Mouse (Mus musculus) right cerebral cortex, postnatal 25 days (tissue): ENCODE data around the gene Cfap161.

Experiments
- DNase-seq: peaks from one replicate; pipeline ENCODE4 v3.0.0; 2022

Gene Cfap161

DNA sequence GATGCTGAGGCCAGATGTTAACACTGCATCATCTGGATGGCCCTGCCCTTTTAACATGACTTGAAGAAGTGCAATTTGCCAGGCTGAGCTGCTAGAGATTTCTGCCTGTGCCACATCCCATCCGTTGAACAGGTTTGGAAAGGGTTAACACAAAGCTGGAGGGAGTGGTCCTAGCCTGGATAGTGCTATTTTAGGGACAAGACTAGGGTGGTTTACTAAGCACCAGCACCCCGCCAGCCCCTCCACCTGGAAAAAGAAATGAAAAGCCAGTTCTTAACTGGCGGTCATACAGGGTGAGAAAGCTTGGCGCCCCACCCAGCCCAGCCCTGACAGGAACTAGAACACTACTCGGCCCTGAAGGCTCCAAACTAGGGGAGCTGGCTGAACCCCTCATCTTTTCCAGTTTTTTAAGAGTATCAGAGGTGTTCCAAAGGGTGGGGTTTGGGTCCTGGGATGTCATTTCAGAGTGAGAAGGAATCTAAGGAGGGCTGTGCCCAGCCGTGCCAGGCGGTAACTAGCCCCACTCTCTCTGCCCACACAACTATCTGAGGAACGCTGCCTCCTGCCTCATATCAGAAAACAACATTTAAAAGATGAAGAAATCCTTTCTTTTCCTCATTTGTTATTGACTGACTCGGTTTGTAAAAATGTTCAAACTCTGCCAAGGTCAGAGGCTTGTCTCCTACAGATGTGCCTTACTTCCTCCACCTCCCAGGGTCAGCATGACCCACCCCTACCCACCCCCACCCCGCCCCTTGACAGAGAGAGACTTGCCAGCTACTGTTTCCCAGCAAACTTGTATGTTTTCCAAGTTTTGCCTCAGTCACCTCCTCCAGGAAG, 55.8 kb downstream of the Cfap161 start:
- DNase-seq = no peak

DNA sequence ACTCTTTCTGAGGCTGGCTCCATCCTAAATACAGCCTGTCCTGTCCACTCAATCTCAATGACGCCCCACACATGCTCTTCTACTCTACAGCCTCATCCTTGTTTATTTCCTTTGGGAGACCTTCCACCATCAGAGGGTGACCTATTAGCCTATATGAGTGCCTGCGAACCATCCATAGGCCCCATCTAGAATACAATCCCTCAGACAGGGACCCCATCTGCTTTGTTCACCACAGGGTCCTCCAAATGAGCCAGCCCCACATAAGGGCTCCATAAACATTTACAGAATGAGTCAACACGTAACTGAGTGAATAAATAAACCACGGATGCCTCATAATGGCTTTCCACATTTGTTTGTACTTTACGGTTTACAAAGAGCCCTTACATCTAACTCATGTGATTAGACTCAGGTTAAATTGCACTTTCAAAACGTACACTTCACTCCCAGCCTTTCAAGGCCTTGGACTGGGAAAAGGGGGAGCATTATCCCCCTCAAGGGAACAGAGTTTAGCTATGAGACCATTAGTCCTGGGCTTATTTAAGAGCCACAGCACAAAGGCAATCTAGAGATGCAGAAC, 56.7 kb downstream of the Cfap161 start:
- DNase-seq = no peak

DNA sequence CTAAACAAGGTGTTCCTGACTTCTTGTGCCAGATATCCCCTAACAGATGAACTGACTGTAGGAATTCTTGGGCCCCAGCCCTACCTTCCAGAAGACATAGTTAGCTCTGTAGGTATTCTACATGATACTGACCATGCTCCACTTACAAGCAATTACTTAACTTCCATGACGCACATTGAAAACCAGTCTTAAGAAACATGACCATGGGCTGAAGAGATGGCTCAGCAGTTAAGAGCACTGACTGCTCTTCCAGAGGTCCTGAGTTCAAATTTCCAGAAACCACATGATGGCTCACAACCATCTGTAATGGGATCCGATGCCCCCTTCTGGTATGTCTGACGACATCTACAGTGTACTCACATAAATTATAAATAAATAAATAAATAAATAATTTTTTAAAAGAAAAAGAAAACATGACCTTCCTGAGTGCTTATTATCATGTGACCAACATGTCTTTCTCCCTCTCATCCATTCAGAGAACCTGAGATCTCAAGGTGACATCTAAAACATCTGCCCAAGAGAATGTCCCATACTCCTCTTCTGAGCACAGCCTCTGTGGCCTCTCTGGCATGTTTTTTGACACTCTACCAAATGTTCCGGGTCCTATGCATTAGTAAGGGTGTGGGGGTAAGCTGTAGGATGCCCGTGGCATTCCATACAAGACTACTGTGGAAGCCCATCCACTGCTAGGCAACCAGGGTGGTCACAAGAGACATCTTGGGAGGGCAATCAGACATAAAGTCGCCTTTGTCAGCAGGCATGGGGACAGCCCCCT, 58.2 kb downstream of the Cfap161 start:
- no peak for DNase-seq

DNA sequence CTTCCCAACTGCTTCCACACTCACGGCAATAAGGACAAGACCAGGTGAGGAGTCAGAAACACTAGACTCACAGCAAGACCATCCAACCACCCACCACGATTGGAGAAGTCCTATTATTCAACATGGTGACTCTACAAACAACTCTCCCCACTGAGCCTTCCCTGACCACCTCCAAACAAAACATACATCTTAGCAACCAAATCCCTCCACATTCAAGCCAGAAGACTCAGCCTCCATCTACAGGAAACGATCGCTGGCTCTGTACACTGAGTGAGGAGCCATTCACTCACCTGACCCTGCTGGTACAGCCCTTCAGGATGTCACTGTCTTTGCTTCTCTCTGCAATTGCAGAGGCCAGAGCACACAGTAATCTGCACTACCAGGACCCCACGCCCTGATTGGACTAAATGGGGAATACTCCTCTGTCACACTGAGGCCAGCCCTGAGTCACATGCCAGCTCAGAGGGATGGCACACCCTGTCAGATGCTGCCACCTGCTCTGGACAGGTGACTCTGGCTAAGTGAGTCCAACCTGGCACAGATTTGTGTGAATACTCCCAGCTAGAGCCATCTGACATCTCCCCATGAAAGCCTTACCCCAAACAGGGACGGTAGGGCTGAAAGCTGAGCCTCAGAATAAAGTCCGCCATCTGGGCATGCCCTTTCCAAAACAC, 59.4 kb downstream of the Cfap161 start:
- DNase-seq = no peak

DNA sequence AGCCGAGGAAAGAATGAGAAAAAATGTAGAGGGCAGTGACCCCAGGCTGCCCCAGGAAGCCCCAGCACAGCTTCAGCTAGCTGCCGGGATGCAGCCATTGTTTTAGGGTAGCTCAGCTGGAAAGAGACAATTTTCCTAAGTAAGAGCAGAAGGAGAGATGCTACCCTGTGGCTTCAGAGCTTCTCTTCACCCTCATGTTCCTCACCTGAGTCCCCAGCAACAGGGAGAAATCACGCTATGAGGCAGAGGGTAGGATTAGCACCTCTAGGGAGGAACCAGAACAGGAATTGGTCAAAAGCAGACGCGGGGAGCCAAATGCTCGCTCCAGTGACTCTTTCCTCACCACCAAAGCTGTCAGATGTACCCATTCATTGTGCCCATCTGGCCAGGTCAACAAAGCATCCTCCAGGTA, 60.0 kb downstream of the Cfap161 start:
- no peak for DNase-seq

DNA sequence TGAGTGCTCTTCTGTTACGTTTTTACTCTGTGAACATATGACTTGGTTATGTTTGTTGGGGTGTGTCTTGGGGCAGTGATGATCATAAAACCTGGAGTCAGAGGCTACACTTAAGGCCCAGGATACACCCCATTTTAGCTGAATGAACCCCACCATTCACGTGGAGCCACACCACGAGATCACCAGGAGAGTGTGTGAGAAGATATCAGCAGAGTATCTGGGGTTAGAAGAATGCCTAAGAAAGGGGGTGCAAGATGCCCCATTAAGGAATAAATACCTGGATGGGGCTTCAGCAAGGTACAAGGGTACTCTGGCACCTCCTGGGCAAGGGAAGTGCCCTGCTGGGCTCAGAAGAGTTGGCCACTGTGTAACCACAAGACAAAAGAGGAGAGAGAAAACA, 60.4 kb downstream of the Cfap161 start:
- DNase-seq = no peak

DNA sequence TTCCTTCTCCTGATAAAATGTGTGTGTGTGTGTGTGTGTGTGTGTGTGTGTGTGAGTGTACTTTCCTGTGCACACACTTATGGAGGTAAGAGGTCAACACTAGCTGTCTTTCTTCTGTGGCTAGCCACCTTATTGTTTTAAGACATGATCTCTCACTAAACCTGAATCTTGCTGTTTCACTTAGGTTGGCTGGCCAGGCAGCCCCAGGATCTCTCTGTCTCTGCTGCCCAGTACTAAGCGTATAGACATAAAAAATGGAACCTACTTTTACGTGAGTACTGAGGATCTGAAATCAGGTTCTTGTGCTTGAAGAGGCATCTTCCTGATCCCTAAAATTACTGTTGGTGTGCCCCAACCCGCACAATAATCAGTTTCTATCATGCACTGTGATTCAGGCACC, 61.9 kb downstream of the Cfap161 start:
- no peak for DNase-seq

DNA sequence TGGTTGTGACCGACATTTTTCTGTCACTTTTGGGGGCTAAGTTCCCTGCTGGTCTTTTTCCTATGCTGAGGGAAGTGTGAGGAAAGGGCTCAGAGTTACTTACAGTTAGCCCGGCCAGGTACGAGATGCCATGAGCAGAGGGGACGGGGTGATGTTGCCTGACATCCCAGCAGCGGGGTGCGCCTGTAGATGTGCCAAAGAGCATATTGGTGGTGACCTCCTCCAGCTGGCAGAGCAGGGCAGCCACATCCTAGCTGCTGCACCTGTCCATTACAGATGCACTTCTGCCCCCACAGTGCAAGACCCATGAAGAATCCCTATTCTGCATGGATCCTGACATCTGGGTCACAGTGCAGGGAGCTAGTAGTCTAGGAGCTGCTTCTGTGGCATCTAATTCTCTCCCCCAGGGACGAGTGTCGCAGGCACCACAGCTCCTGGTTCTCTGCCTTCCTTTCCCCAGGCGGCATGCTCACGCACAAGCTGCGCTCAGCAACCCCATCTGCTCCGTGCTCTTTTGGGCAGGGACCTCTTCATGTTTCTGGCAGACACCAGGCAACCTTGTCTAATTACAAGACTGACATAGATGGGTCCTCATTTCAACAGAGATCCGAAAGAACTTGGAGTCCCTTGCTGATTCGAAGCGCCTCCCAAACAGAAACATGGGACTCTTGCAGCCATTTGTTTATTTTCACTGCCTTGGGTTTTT, 62.6 kb downstream of the Cfap161 start:
- DNase-seq = no peak

DNA sequence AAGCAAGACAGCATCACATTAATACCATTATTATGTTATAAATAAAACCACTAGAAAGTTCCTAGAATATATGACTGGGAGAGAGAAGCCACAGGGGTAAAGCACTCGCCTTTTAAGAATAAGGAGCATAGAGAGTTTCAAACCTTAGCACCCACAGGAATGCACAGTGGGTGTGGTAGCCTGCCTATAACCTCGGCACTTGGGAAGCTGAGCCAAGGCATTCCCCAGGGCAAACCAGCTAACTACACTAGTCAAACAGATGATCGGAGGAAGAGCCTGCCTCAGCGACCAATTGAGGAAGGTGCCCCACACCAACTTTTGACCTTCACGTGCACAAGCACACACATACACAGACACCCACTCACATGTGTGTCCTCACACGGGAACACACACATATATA, 63.4 kb downstream of the Cfap161 start:
- DNase-seq = no peak

DNA sequence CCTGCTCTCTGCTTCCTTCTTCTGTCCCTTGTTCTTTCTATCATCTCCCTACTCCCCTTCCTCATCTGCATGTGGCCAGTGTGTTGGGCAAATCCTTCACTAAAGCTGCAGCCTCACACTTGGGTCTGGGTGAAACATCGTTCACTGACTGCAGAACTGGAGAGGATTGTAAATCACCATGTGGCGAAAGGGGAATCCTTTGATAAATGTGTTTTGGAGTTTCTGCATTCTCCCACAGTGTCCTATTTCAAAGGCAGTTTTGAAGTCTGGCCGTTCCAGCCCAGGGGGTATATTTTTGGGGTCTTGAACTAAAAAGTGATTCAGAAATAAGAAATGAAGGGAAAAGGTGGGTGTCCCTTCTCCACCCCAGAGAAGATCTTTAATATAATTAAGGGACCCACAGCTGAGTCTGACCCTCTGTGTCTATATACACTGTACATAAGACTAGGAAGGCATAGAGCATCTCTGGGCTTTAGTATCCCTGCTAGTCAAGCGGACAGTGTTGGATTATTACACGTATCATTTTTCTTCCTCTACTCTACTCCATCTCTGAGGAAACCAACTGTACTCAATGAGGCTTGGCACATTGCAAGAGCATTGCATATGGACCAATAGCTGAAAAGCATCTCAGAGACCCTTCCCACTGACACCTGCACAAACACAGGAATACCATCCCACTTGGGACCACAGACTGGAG, 67.6 kb downstream of the Cfap161 start:
- DNase-seq = no peak

DNA sequence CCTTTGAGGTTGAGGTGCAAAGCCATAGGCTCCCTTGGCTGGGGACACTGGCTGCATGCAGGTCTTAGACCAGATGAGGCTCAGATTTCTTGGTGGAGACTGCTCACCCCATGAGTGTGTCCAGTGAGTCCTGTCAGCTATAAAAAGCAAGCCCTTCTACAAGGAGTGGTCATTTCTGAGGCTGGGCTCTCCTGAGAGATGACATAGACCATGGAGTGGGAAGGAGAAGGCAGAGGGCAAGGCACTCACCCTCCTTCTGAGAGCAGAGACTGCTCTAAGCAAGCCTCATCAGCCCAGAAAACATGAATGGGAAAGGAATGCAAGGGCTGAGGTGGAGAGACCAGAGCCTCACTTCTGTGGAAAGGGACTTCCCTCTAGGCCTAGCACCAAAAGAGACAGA, 68.9 kb downstream of the Cfap161 start:
- no peak for DNase-seq

DNA sequence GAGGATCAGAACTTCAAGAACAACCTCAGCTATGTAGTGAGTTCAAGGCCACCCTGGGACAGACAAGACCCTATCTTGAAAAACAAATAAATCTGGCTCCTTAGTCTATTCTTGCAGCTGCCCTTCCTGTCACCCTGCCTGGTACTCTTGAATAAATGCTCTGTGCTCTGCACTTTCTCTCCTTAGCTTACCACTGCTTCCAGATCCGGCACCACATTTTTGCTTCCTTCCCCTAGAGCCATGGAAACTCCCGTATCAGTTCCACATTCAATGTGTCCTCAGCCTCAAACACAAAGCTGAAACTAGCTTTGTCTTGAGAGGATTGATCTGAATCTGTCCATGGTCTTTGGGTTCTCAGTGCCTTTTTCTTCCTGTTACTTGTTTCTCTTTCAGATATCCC, 70.1 kb downstream of the Cfap161 start:
- no peak for DNase-seq
